Mouse (Mus musculus) midbrain, postnatal 0 days (tissue): ENCODE data around the gene Zfp663. TPM values are rescaled to one million over a fixed set of nuclear protein-coding genes. Genes with fewer than 3 reads are reported as not detected.

ENCODE experiments used
- ATAC-seq: fragments of 200-750 bp; cut with Nextera tagmentation; 2 replicates; pipeline ENCODE4 v1.8.0; 2017; ENCODE audit warnings: moderate number of reproducible peaks, mild to moderate bottlenecking, moderate TSS enrichment, moderate library complexity; ENCODE audit not compliant: low FRiP score
- DNase-seq: peaks from one replicate; pipeline ENCODE4 v3.0.0-alpha.2; 2015; ENCODE audit warnings: low spot score
- H3K27ac ChIP-seq: fragments of 300-500 bp; sonication (generic); 2 replicates; pipeline ENCODE4 v1.5.1; 2014; ENCODE audit warnings: low read depth, mild to moderate bottlenecking, low read length, mixed read lengths
- H3K27me3 ChIP-seq: fragments of 300-500 bp; sonication (generic); 2 replicates; pipeline ENCODE4 v1.6.1; 2014; ENCODE audit warnings: low read length, control low read depth, mixed read lengths; ENCODE audit not compliant: insufficient read depth
- H3K36me3 ChIP-seq: fragments of 300-500 bp; sonication (generic); 2 replicates; pipeline ENCODE4 v1.6.1; 2014; ENCODE audit warnings: low read length, control low read depth, mixed read lengths; ENCODE audit not compliant: insufficient read depth
- H3K4me1 ChIP-seq: fragments of 300-500 bp; sonication (generic); 2 replicates; pipeline ENCODE4 v1.6.1; 2014; ENCODE audit warnings: mild to moderate bottlenecking, control low read depth, antibody characterized with exemption, low read length, mixed read lengths; ENCODE audit not compliant: insufficient read depth
- H3K4me2 ChIP-seq: fragments of 300-500 bp; sonication (generic); 2 replicates; pipeline ENCODE4 v1.6.1; 2014; ENCODE audit warnings: low read depth, mild to moderate bottlenecking, low read length, mixed read lengths; ENCODE audit not compliant: poor library complexity, severe bottlenecking
- H3K4me3 ChIP-seq: fragments of 300-500 bp; sonication (generic); 2 replicates; pipeline ENCODE4 v1.5.1; 2014; ENCODE audit warnings: low read depth, mild to moderate bottlenecking, low read length, moderate library complexity
- H3K9ac ChIP-seq: fragments of 300-500 bp; sonication (generic); replicated peaks from 2 replicates; pipeline ENCODE4 v1.6.1; 2014; ENCODE audit warnings: mild to moderate bottlenecking, low read length, moderate library complexity, mixed read lengths; ENCODE audit not compliant: poor library complexity, severe bottlenecking
- H3K9me3 ChIP-seq: fragments of 300-500 bp; sonication (generic); 2 replicates; pipeline ENCODE4 v1.6.1; 2016; ENCODE audit warnings: low read length, control low read depth
- CTCF ChIP-seq: IDR thresholded peaks from 2 replicates; pipeline ENCODE4 v1.5.1; 2016; ENCODE audit warnings: antibody characterized with exemption, mild to moderate bottlenecking
- WGBS: fragments of 180-500 bp; shearing (Covaris S2); extraction: QIAGEN DNeasy Blood & Tissue Kit; methylation state at CpG from one replicate; pipeline ENCODE4 v1.1.7; 2014; 5-methylcytosine and 5-hydroxymethylcytosine counted together
- polyA plus RNA-seq: library from polyadenylated mRNA; unstranded; fragments of >200 nt; fragmentation: Nextera tagmentation; extraction: Ambion mirVana; gene quantifications from 2 replicates; pipeline ENCODE4 v1.2.1, GENCODE M21; 2015
- total RNA-seq: library from RNA; depleted of rRNA; stranded (reverse); fragments of >200 nt; gene quantifications from 2 replicates; pipeline ENCODE4 v1.2.3, GENCODE M21; 2014

Zfp663 gene
- total and polyA plus RNA-seq, 2 experiments from 2014 or later = 4.3 to 10.2 TPM

DNA sequence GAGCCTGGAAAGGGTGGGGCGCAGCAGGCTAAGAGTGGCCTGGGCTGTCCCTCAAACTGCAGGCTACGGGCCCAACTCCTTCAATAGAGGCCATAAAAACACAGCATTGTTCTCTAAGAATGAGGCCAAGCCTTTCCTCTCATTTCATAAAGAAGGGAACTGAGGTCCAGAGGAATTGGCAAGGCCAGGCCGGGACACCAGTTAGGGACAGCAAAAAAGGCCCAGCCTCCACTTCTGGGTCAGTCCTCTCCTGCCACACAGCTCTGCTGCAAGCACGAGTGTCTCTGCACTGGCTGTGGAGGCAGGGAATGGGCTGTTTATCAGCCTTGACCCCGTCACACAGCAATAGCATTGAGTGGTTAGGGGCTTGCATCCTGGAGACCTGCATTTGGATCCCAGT, 45.0 kb downstream of the Zfp663 start:
- WGBS = 73% methylated on average over 5 of the region's 5 CpGs
- no peak overlapping the region for H3K27ac ChIP-seq
- H3K9me3 ChIP-seq = no peaks in the 10 kb centered on the region
- H3K4me1 ChIP-seq = peaks cover 23% of the 10 kb centered on the region
- ATAC-seq (no peak), DNase-seq (no peak)
- TF ChIP-seq CTCF = no peak
- no peak overlapping the region for H3K9ac ChIP-seq
- H3K27me3 ChIP-seq = no peaks in the 10 kb centered on the region
- H3K4me3 ChIP-seq = no peak overlapping the region
- no peaks in the 10 kb centered on the region for H3K36me3 ChIP-seq
- no peak overlapping the region for H3K4me2 ChIP-seq

DNA sequence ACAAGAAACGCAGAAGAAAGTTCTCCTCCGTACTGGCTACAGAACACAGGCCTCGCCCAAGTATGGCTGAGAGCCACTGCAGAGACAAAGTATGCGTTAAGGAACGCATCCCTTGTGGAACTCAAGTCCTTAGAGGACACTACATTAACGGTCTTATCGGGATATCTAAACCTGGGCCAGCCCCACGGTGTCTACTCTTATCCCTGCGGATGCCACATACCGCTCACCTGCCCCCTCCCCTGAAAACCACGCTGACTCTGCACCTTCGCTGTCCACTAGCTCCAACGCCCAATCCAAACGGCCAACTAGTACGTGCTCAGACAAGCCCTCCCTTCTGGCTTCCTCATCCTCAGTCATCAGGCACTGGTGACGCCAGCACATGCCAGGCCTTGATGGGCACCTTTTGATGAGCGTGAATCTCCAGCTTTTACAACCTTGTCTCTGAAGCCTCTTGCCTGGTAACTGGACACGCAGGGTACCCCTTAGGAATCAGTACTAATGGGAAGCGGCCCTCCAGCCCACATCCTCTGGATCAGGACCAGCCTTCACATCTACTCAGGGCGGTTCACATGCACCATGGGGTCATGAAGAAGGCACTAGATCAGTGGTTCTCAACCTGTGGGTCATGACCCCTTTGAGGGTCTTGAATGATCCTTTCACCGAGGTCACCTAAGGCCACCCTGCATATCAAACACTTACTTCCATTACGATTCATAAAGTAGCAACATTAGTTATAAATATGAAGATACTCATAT, 46.4 kb downstream of the Zfp663 start:
- Histone ChIP-seq H3K4me3 (no peak overlapping the region), H3K27me3 (no peaks in the 10 kb centered on the region), H3K4me2 (no peak overlapping the region), H3K9me3 (no peaks in the 10 kb centered on the region), H3K27ac (no peak overlapping the region), H3K4me1 (peaks cover 27% of the 10 kb centered on the region), H3K9ac (no peak overlapping the region), H3K36me3 (no peaks in the 10 kb centered on the region)
- ATAC-seq = no peak
- DNase-seq = no peak
- WGBS = 91% methylated on average over 22 of the region's 22 CpGs
- TF ChIP-seq CTCF = no peak

DNA sequence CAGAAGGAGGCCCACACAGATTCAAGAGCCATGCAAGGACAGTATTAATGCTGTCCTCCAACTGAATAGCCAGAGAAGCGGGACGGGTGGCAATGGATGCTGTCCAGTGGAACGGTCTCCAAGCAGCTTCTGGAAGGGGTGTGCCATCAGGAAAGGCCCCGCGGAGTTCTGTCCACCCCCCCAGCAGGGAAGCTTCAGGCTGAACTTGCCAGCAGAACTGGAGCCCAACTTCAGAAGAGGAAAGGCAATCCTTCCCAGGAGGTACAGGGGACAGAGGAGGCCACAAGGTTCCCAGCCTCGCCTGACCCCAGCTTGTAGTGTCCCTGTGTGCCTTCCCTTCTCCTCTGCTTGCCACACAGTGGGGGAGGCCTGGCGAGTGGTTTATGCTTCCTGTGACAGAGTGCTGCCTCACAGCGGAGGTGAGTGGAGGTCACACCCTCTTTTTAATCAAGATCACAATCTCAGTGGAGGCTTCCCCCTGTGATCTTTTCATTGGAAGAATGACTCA, 47.1 kb downstream of the Zfp663 start:
- ATAC-seq (no peak), DNase-seq (no peak)
- no peak overlapping the region for H3K4me3 ChIP-seq
- H3K27me3 ChIP-seq = no peaks in the 10 kb centered on the region
- H3K27ac ChIP-seq = peak overlapping the region; percentile 62
- H3K4me1 ChIP-seq = peaks cover 34% of the 10 kb centered on the region
- WGBS = 41% methylated on average over 8 of the region's 8 CpGs
- H3K4me2 ChIP-seq = peak overlapping the region; percentile 18; the same call in 1 of the 2 replicates
- peak overlapping the region; percentile 3; the same call in 1 of the 2 replicates for H3K9ac ChIP-seq
- no peak for TF ChIP-seq CTCF
- no peaks in the 10 kb centered on the region for H3K36me3 ChIP-seq
- H3K9me3 ChIP-seq = no peaks in the 10 kb centered on the region

DNA sequence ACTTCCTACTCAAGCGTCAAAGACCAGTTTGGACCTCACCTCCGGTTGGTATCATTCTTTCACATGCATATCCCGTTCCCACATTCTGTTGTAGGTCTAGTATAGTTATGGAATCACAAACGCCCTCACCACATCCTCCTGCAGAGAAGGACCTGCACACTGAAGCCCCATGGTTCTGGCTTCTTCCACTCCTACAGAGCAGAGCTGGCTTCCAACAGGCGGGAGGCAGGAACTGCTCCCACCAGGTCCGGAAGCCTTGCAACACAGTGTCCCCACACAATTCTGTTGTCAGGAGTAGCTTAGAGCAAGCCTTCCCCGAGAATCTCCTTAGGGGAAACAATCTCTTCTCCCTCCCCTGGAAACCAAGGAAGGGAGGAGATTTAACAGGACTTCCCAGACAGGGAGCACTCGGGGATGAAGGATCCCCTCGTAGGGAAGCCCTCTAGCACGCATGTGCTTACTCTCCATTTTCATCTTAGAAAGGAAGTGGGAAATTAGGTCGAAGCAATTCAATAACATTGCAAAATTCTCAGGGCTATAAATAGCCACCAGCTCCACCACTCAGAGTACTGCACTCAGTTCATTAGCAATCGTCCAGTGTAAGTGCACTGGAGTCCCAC, 47.9 kb downstream of the Zfp663 start:
- ATAC-seq = no peak
- TF ChIP-seq CTCF = no peak; the same call in 1 of the 2 replicates
- 58% methylated on average over 12 of the region's 12 CpGs for WGBS
- Histone ChIP-seq H3K4me2 (peak overlapping the region; percentile 18; the same call in 1 of the 2 replicates), H3K4me1 (peaks cover 40% of the 10 kb centered on the region), H3K4me3 (no peak overlapping the region), H3K9me3 (no peaks in the 10 kb centered on the region), H3K27me3 (no peaks in the 10 kb centered on the region), H3K27ac (peak overlapping the region; percentile 62), H3K36me3 (no peaks in the 10 kb centered on the region), H3K9ac (peak overlapping the region; percentile 24; the same call in 1 of the 2 replicates)
- no peak for DNase-seq

DNA sequence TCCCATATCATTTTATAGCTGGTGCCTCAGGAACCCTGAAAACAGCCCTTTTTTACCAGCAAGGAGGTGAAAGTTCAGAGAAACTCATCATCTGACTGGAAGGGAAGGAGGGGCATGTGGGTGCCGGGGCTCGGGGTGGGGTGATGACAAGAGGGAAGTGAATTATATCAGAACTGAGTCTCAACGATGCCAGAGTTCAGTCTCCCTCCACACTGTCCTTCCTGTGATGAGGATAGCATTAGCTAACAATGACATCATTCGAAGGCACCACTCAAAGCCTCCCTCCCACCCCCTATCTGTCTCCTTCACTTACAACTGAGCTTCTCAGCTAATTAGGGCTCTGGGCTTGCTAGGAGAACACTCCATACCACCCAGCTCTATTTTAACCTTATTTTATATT, 49.0 kb downstream of the Zfp663 start:
- Histone ChIP-seq H3K27me3 (no peaks in the 10 kb centered on the region), H3K4me1 (peaks cover 33% of the 10 kb centered on the region), H3K36me3 (peaks cover 8% of the 10 kb centered on the region), H3K27ac (no peak overlapping the region), H3K4me3 (no peak overlapping the region), H3K9ac (no peak overlapping the region), H3K9me3 (no peaks in the 10 kb centered on the region), H3K4me2 (no peak overlapping the region)
- ATAC-seq (no peak), DNase-seq (no peak)
- no peak for TF ChIP-seq CTCF
- WGBS = 77% methylated on average over 4 of the region's 4 CpGs

DNA sequence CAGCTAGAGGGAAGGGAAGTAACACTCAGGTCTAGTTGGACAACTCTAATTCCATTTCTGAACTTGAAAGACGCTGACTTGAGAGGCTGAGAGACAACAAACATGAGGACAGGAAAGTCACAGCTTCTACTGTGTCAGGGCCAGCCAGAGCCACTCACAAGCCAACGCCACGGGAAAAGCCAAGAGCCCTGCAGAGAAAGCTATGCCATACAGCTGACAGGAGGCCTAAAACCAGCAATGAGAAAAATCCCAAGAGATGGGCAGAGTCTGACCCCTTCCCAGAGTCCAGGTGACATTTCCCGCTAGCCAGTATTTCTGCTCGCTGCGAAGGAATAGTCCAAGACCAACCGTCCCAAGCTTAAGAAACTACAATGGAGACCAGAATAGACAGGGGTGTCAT, 49.6 kb downstream of the Zfp663 start:
- DNase-seq (no peak), ATAC-seq (no peak)
- H3K27ac ChIP-seq = no peak overlapping the region
- no peak overlapping the region for H3K4me3 ChIP-seq
- no peaks in the 10 kb centered on the region for H3K27me3 ChIP-seq
- TF ChIP-seq CTCF = no peak
- 83% methylated on average over 7 of the region's 7 CpGs for WGBS
- peaks cover 12% of the 10 kb centered on the region for H3K36me3 ChIP-seq
- H3K4me1 ChIP-seq = peaks cover 30% of the 10 kb centered on the region
- H3K9me3 ChIP-seq = no peaks in the 10 kb centered on the region
- no peak overlapping the region for H3K4me2 ChIP-seq
- H3K9ac ChIP-seq = no peak overlapping the region
